Mouse (Mus musculus) kidney, embryonic 14.5 days (tissue): ENCODE measurements around the gene Slc9a3r2. TPM values are rescaled to one million over a fixed set of nuclear protein-coding genes. Genes with fewer than 3 reads are reported as not detected.

Source experiments
- ATAC-seq: fragments of 200-750 bp; cut with Nextera tagmentation; 2 replicates; pipeline ENCODE4 v1.8.0; 2017; ENCODE audit warnings: moderate number of reproducible peaks, mild to moderate bottlenecking, moderate TSS enrichment, moderate library complexity; ENCODE audit not compliant: low FRiP score, low TSS enrichment
- H3K27ac ChIP-seq: fragments of 300-500 bp; sonication (generic); 2 replicates; pipeline ENCODE4 v1.5.1; 2014; ENCODE audit warnings: low read depth, mild to moderate bottlenecking, low read length, moderate library complexity, mixed read lengths
- H3K27me3 ChIP-seq: fragments of 300-500 bp; sonication (generic); 2 replicates; pipeline ENCODE4 v1.6.1; 2014; ENCODE audit warnings: mild to moderate bottlenecking, low read length; ENCODE audit not compliant: control insufficient read depth, insufficient read depth
- H3K36me3 ChIP-seq: fragments of 300-500 bp; sonication (generic); 2 replicates; pipeline ENCODE4 v1.6.1; 2014; ENCODE audit warnings: low read length, mixed read lengths; ENCODE audit not compliant: control insufficient read depth, insufficient read depth
- H3K4me1 ChIP-seq: fragments of 300-500 bp; sonication (generic); 2 replicates; pipeline ENCODE4 v1.6.1; 2014; ENCODE audit warnings: low read length, mixed read lengths; ENCODE audit not compliant: control insufficient read depth, insufficient read depth
- H3K4me2 ChIP-seq: fragments of 300-500 bp; sonication (generic); replicated peaks from 2 replicates; pipeline ENCODE4 v1.6.1; 2014; ENCODE audit warnings: low read depth, mild to moderate bottlenecking, low read length
- H3K4me3 ChIP-seq: fragments of 300-500 bp; sonication (generic); 2 replicates; pipeline ENCODE4 v1.5.1; 2014; ENCODE audit warnings: mild to moderate bottlenecking, low read length
- H3K9ac ChIP-seq: fragments of 300-500 bp; sonication (generic); 2 replicates; pipeline ENCODE4 v1.6.1; 2014; ENCODE audit warnings: low read depth, mild to moderate bottlenecking, low read length, moderate library complexity
- H3K9me3 ChIP-seq: fragments of 300-500 bp; sonication (generic); 2 replicates; pipeline ENCODE4 v1.6.1; 2016; ENCODE audit warnings: low read length; ENCODE audit not compliant: control insufficient read depth
- WGBS: fragments of 180-500 bp; shearing (Covaris S2); extraction: QIAGEN DNeasy Blood & Tissue Kit; methylation state at CpG from one replicate; pipeline ENCODE4 v1.1.7; 2014; 5-methylcytosine and 5-hydroxymethylcytosine counted together
- microRNA-seq: library from miRNA; unstranded; fragments of <30 nt; microRNA quantifications from one replicate; pipeline ENCODE4, GENCODE M21; 2016
- polyA plus RNA-seq: library from polyadenylated mRNA; unstranded; fragments of >200 nt; fragmentation: Nextera tagmentation; extraction: Ambion mirVana; gene quantifications from 2 replicates; pipeline ENCODE4 v1.2.1, GENCODE M21; 2014

The Slc9a3r2 gene
- polyA plus RNA-seq, 1 experiment from 2014 or later: 95.5 TPM

DNA sequence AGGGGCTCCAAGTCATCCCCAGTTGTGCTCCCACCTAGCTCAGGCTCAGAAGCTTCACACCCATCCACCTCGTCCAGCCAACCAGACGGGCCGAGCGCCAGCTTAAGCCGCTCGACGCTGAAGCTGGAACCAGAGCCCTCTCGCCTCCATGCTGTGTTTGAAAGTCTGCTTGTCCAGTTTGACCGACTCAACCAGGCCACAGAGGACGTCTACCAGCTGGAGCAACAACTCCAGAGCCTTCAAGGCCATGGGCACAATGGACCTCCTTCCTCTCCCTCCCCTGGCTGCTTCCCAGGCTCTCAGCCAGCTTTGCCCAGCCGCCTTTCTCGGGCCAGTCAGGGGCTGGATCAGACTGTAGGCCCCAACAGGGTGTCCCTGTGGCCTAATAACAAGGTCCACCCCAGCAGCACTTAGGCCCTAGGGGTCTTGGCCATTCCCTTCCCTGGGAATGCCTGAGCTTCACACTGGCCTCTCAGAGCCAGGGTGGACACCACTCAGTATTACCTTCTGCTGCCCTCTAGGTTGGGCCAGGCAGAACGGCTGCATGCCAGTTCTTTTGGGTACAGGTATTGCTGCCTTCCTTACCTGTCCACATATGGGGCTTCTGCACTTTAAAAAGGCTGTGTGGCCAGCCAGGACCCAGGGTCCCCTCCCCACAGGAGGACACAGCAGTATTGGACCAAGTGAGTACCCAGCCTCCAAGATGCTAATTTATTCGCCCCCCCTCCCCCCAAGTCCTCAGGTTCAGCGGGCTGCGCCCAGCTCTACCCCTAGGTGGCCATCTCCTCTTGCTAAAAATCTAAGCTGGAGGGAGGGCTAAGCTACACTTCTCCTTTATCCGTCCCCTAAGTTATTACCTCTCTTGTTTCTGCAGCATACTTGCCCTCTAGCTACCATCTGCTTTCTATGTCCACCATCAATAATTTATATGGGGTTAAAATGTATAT lies 54.7 kb downstream of the Slc9a3r2 start:
- WGBS: 73% methylated on average over 17 of the region's 17 CpGs
- H3K9ac ChIP-seq: no peak overlapping the region
- H3K4me3 ChIP-seq: no peak overlapping the region
- no peaks in the 10 kb centered on the region for H3K9me3 ChIP-seq
- ATAC-seq: peak; percentile 20; the same call in 1 of the 2 replicates
- no peaks in the 10 kb centered on the region for H3K4me1 ChIP-seq
- H3K4me2 ChIP-seq: no peak overlapping the region
- H3K36me3 ChIP-seq: peaks cover 91% of the 10 kb centered on the region
- H3K27ac ChIP-seq: no peak overlapping the region
- H3K27me3 ChIP-seq: no peaks in the 10 kb centered on the region

DNA sequence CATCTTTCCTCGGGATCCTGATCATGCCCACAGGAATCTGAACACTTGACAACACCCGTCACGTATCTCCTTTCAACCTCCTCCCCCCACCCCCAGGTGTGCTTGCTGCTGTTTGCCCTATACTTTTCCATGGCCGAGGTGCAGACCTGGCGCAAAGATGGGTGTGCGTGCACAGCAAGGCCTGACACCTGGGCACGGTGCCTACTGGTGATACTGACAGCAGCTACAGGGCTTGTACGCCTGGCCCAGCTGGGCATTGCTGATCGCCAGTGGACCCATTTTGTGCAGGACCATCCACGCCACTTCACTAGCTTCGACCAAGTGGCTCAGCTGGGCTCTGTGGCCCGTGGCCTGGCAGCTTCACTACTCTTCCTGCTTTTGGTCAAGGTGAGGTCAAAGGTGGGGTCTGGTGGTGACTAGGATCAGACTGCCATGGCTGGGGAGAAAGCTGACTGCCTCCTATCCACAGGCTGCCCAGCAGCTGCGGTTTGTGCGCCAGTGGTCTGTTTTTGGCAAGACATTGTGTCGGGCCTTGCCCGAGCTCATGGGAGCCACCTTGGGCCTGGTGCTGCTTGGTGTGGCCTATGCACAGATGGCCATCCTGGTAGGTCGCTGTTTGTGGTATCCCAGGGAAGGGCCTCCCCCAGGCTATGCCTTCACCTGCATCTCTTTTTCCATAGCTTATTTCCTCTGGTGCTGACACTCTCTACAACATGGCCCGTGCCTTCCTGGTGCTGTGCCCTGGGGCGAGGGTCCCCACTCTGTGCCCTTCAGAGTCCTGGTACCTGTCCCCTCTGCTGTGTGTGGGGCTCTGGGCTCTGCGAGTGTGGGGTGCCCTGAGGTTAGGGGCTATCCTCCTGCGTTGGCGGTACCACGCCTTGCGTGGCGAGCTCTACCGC lies 55.9 kb downstream of the Slc9a3r2 start:
- no peak for ATAC-seq
- H3K4me2 ChIP-seq: no peak overlapping the region
- WGBS: 92% methylated on average over 26 of the region's 26 CpGs
- H3K4me3 ChIP-seq: no peak overlapping the region
- no peak overlapping the region for H3K9ac ChIP-seq
- no peaks in the 10 kb centered on the region for H3K27me3 ChIP-seq
- H3K4me1 ChIP-seq: no peaks in the 10 kb centered on the region
- H3K36me3 ChIP-seq: peaks cover 87% of the 10 kb centered on the region
- H3K9me3 ChIP-seq: no peaks in the 10 kb centered on the region
- H3K27ac ChIP-seq: no peak overlapping the region

DNA sequence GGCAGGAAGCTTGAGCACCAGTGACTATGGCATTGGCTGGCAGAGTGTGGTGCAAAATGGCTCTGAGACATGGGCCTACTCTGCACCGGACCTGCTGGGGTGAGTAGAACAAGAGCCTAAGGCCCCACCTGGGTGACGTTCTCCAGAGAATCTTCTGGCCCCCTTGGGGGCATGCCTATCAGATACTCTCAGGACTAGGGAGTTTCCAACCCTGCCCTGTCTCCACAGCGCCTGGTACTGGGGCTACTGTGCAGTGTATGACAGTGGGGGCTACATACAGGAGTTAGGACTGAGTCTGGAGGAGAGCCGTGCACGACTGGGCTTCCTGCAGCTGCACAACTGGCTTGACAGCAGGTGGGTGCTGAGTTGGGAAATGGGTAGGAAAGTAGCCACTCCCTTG lies 56.9 kb downstream of the Slc9a3r2 start:
- Histone ChIP-seq H3K36me3 (peaks cover 88% of the 10 kb centered on the region), H3K27me3 (no peaks in the 10 kb centered on the region), H3K9me3 (no peaks in the 10 kb centered on the region), H3K27ac (no peak overlapping the region), H3K4me1 (no peaks in the 10 kb centered on the region), H3K9ac (no peak overlapping the region), H3K4me2 (no peak overlapping the region), H3K4me3 (no peak overlapping the region)
- 91% methylated on average over 5 of the region's 5 CpGs for WGBS
- ATAC-seq: no peak

DNA sequence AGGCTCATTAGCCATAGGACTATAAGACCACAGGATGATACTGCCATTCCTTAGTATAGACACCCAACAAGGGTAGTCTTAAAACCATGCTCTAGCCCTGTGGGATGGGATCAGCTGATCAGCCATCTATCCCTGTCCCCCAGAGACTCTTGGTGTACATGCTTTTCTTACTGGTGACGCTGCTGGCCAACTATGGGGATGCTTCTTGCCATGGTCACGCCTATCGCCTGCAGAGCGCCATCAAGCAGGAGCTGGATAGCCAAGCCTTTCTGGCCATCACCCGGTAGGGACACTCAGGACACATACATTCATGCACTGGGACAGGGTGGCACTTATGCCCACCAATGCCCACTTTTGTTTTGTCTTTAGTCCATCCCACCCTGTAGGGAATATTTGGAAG lies 58.4 kb downstream of the Slc9a3r2 start:
- 94% methylated on average over 5 of the region's 5 CpGs for WGBS
- Histone ChIP-seq H3K4me2 (no peak overlapping the region), H3K27ac (no peak overlapping the region), H3K27me3 (no peaks in the 10 kb centered on the region), H3K9me3 (no peaks in the 10 kb centered on the region), H3K4me3 (no peak overlapping the region), H3K4me1 (no peaks in the 10 kb centered on the region), H3K9ac (no peak overlapping the region), H3K36me3 (peaks cover 86% of the 10 kb centered on the region)
- ATAC-seq: no peak

DNA sequence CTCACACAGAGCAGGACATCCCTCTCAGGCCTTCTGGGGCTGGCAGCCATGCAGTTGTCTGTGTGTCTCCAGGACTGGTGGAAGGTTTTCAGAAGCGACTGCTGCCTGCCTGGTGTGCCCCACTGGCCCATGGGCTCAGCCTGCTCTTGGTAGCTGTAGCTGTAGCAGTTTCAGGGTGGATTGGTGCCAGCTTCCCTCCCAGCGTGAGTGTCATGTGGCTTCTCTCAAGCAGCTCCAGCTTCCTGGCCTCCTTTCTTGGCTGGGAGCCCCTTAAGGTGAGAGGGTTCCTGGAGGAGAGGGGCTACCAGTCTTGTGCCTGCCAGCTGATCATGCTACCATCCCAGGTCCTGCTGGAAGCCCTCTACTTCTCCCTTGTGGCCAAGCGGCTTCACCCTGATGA lies 59.2 kb downstream of the Slc9a3r2 start:
- Histone ChIP-seq H3K4me1 (no peaks in the 10 kb centered on the region), H3K4me2 (no peak overlapping the region), H3K27me3 (no peaks in the 10 kb centered on the region), H3K4me3 (no peak overlapping the region), H3K9ac (no peak overlapping the region), H3K36me3 (peaks cover 85% of the 10 kb centered on the region), H3K9me3 (no peaks in the 10 kb centered on the region), H3K27ac (no peak overlapping the region)
- no peak for ATAC-seq
- 84% methylated on average over 3 of the region's 3 CpGs for WGBS

Small RNA genes lying within 50 kb of the gene (microRNA-seq; reads per million reads assigned to microRNA genes)
- gene Gm24589: not detected

Other genes starting within 250 kb of the Slc9a3r2 start
- gene Rnps1, start 235.8 kb downstream of the Slc9a3r2 start, polyA plus RNA-seq: 306 and 312 TPM in 2 replicates
- 114 and 120 TPM in 2 replicates for gene Eci1, start 223.7 kb downstream of the Slc9a3r2 start, polyA plus RNA-seq
- gene Dnase1l2, start 207.2 kb downstream of the Slc9a3r2 start, polyA plus RNA-seq: 2.5 and 2.8 TPM in 2 replicates
- 21.6 and 23.2 TPM in 2 replicates for gene E4f1, start 180.0 kb downstream of the Slc9a3r2 start, polyA plus RNA-seq
- 54.1 and 65.0 TPM in 2 replicates for gene Pgp, start 179.9 kb downstream of the Slc9a3r2 start, polyA plus RNA-seq
- 0.71 and 1.6 TPM in 2 replicates for gene Bricd5, start 176.4 kb downstream of the Slc9a3r2 start, polyA plus RNA-seq
- 36.4 and 36.9 TPM in 2 replicates for gene Mlst8, start 171.2 kb downstream of the Slc9a3r2 start, polyA plus RNA-seq
- 1.6 and 1.8 TPM in 2 replicates for gene Caskin1, start 161.7 kb downstream of the Slc9a3r2 start, polyA plus RNA-seq
- gene Traf7, start 122.4 kb downstream of the Slc9a3r2 start, polyA plus RNA-seq: 69.0 and 88.5 TPM in 2 replicates
- 2.7 and 2.8 TPM in 2 replicates for gene Rab26, start 116.1 kb downstream of the Slc9a3r2 start, polyA plus RNA-seq
- 16.7 and 31.6 TPM in 2 replicates for gene Pkd1, start 100.5 kb downstream of the Slc9a3r2 start, polyA plus RNA-seq
- 48.3 and 55.4 TPM in 2 replicates for gene Tsc2, start 17.7 kb downstream of the Slc9a3r2 start, polyA plus RNA-seq
- gene Nthl1, start 17.6 kb downstream of the Slc9a3r2 start, polyA plus RNA-seq: 14.2 and 17.0 TPM in 2 replicates
- 0.66 TPM in 1 of 2 replicates, not detected in the other for gene Npw, start 8.1 kb upstream of the Slc9a3r2 start, polyA plus RNA-seq
- 25.3 and 34.4 TPM in 2 replicates for gene Zfp598, start 19.4 kb upstream of the Slc9a3r2 start, polyA plus RNA-seq
- 1.0 and 1.2 TPM in 2 replicates for gene Syngr3, start 39.6 kb upstream of the Slc9a3r2 start, polyA plus RNA-seq
- 48.1 and 54.4 TPM in 2 replicates for gene Gfer, start 45.8 kb upstream of the Slc9a3r2 start, polyA plus RNA-seq
- gene Noxo1, start 45.9 kb upstream of the Slc9a3r2 start, polyA plus RNA-seq: 3.1 and 3.5 TPM in 2 replicates
- gene Tbl3, start 57.3 kb upstream of the Slc9a3r2 start, polyA plus RNA-seq: 64.8 and 105 TPM in 2 replicates
- 0.62 TPM in 1 of 2 replicates, not detected in the other for gene Rnf151, start 67.7 kb upstream of the Slc9a3r2 start, polyA plus RNA-seq
- gene Rps2, start 67.8 kb upstream of the Slc9a3r2 start, polyA plus RNA-seq: 1,741 and 1,827 TPM in 2 replicates
- gene Ndufb10, start 74.2 kb upstream of the Slc9a3r2 start, polyA plus RNA-seq: 225 and 229 TPM in 2 replicates
- not detected in 2 replicates for gene Rpl3l, start 77.5 kb upstream of the Slc9a3r2 start, polyA plus RNA-seq
- gene Msrb1, start 86.3 kb upstream of the Slc9a3r2 start, polyA plus RNA-seq: 35.2 and 39.0 TPM in 2 replicates
- gene Hs3st6, start 102.7 kb upstream of the Slc9a3r2 start, polyA plus RNA-seq: 32.7 and 35.9 TPM in 2 replicates
- gene Meiob, start 154.0 kb upstream of the Slc9a3r2 start, polyA plus RNA-seq: 0.19 TPM in 1 of 2 replicates, not detected in the other
- 46.6 and 55.4 TPM in 2 replicates for gene Hagh, start 189.8 kb upstream of the Slc9a3r2 start, polyA plus RNA-seq
- 30.4 and 34.1 TPM in 2 replicates for gene Fahd1, start 200.0 kb upstream of the Slc9a3r2 start, polyA plus RNA-seq
- 0.49 and 1.0 TPM in 2 replicates for gene Igfals, start 215.7 kb upstream of the Slc9a3r2 start, polyA plus RNA-seq
- 57.1 and 61.8 TPM in 2 replicates for gene Nubp2, start 236.0 kb upstream of the Slc9a3r2 start, polyA plus RNA-seq
- gene Spsb3, start 236.3 kb upstream of the Slc9a3r2 start, polyA plus RNA-seq: 32.1 and 36.8 TPM in 2 replicates
- gene Eme2, start 244.8 kb upstream of the Slc9a3r2 start, polyA plus RNA-seq: 18.2 and 25.2 TPM in 2 replicates
- 102 and 111 TPM in 2 replicates for gene Mrps34, start 244.8 kb upstream of the Slc9a3r2 start, polyA plus RNA-seq
- gene Nme3, start 246.2 kb upstream of the Slc9a3r2 start, polyA plus RNA-seq: 84.6 and 99.5 TPM in 2 replicates